Mouse (Mus musculus): ENCODE results near the gene Stoml1.

Stoml1 gene

DNA sequence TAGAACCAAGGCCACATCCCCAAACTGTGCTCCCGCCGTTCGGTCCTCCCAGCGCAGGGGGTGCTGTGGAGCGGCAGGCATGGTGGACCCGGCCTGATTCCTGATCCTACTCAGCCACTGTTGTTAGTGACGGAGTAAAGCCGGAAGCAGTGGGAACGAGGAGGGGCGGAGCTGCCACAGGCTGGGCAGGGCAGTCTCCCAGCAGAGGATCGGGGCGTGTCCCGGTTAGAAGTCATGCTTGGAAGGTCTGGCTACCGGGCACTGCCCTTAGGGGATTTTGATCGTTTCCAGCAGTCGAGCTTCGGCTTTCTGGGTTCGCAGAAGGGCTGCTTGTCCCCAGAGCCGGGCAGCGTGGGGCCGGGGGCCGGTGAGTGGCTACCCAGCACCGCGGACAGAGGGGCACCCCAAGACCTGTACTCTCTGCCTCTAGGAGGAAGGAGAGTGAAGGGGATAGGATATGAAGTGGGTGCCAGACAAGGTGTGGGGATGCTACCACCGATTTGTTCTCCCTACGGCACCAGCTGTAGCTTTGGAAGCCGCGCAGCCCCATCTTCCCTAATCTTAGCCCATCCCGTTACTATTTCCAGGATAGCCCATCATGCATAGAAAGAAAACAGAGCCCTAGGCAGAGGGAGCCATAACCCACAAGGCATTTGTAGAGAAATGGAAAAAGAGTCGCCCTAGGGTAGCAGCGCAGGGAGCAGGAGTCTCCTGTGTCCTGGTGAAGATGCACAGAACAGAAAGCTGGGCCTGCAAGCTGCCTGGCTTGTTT lies at the start of gene Stoml1:
Stoml1 (plus strand) TSS at position 132 of the 772 bp plus-strand sequence.
- peak; percentile 98 for DNase-seq (ENCODE audit: low read depth, low spot score)

GRCm38 (mm10) chr9:58203516-58204447 lies 49.2 kb upstream of the Stoml1 start, which contains the start of the genes Islr and Islr2:
Gene Islr, minus strand, starts transcription at chr9:58204306.
Gene Islr2, minus strand, starts transcription at chr9:58204319.
- DNase-seq (ENCODE audit: low read depth, low spot score): peak; percentile 47

GRCm38 (mm10) chr9:58204448-58205000 lies 48.4 kb upstream of the Stoml1 start:
- peak; percentile 86 for DNase-seq (ENCODE audit: low read depth, low spot score)

GRCm38 (mm10) chr9:58206013-58206412 lies 47.0 kb upstream of the Stoml1 start:
- no peak for DNase-seq (ENCODE audit: low read depth, low spot score)

DNA sequence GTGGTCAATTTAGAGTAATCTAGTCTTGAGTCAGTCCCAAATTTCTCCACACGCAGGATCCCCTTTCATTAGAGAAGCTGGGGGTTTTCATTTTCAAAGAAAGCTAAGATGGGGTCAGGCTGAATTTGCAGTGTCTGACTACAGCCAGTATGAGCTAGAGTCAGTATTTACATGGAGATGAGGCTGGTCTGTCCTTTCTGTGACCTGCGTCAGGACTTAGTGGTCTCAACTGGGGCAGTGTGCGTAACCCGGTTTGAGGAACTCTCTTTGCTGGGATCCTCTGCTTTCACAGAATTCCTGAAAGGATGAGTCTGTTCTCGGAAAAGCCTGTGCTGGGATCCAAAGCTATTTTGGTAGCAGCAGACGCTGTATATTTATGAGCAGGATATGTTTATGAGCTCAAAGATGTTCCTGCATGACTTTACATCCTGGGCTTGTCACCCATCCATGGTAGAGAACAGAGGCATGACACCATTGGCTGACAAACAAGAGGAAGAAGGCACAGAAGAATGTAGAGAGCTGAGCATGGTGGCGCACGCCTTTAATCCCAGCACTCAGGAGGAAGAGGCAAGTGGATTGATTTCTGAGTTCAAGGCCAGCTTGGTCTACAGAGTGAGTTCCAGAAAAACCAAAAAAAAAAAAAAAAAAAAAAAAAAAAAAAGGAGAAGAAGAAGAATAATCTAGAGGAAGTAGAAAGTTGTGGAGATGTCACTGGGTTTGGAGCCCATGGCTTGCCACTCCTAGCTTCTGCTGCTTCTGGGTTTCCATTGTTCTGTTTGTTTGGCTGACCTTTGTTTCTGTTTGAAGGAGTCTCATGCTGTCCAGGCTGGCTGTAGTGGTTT lies 43.3 kb upstream of the Stoml1 start:
- no peak for DNase-seq (ENCODE audit: low read depth, low spot score)

- DNase-seq (ENCODE audit: low read depth, low spot score): no peak
These were observed 42.7 kb upstream of the Stoml1 start for GRCm38 (mm10) chr9:58210304-58210627.

- no peak for DNase-seq (ENCODE audit: low read depth, low spot score)
These were observed 39.6 kb upstream of the Stoml1 start for GRCm38 (mm10) chr9:58213377-58213776.

GRCm38 (mm10) chr9:58213865-58214264 lies 39.1 kb upstream of the Stoml1 start:
- peak; percentile 79 for DNase-seq (ENCODE audit: low read depth, low spot score)

- DNase-seq (ENCODE audit: low read depth, low spot score): peak; percentile 96
These were observed 38.3 kb upstream of the Stoml1 start for GRCm38 (mm10) chr9:58214519-58215180.

- DNase-seq (ENCODE audit: low read depth, low spot score): peak; percentile 72
These were observed 36.6 kb upstream of the Stoml1 start for GRCm38 (mm10) chr9:58216402-58216801.

GRCm38 (mm10) chr9:58218539-58218938 lies 34.4 kb upstream of the Stoml1 start:
- DNase-seq (ENCODE audit: low read depth, low spot score): peak; percentile 14

- DNase-seq (ENCODE audit: low read depth, low spot score): peak; percentile 67
These were observed 32.6 kb upstream of the Stoml1 start for GRCm38 (mm10) chr9:58220218-58220903.

DNA sequence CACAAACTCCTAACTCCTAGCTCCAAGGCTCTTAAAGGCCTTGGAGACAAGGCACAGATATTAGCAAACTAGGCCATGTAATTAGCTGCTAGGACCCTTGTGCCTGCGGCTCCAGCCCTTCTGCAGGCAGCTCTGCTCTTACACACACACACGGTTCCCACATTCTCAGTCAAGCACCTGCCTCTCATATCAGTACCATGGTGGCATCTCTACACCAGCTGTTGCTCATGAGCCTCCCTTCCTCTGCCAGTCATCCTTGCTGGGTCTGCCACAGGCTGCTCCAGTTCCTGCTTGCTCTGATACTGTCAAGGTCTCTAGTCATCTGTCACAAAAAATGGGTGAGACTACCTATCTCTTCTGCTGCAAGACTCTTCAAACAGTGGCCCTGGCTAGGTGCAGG lies 28.6 kb upstream of the Stoml1 start:
- no peak for DNase-seq (ENCODE audit: low read depth, low spot score)

- DNase-seq (ENCODE audit: low read depth, low spot score): peak; percentile 80
These were observed 26.8 kb upstream of the Stoml1 start for GRCm38 (mm10) chr9:58225915-58226913.

- DNase-seq (ENCODE audit: low read depth, low spot score): no peak
These were observed 24.0 kb upstream of the Stoml1 start for GRCm38 (mm10) chr9:58228777-58229466.

DNA sequence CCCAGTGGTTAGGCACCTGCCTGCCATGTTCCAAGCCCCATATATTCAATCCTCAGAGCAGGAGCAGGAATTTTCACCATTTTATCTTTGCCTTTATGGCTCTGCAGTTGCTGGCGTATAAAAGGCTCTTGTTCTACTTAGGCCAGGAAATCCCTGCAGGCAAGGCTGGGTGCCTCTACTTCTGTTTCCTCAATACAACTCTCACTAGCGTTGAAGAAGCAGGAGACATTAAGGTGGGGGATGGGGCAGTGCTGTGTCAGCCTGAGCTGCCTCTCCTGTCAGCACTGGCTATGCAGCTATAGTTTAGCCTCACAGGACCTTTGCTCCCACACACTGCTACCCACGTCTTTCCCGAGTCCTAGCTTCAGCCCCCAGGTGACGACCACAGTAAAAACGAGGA lies 21.2 kb upstream of the Stoml1 start:
- DNase-seq (ENCODE audit: low read depth, low spot score): no peak

DNA sequence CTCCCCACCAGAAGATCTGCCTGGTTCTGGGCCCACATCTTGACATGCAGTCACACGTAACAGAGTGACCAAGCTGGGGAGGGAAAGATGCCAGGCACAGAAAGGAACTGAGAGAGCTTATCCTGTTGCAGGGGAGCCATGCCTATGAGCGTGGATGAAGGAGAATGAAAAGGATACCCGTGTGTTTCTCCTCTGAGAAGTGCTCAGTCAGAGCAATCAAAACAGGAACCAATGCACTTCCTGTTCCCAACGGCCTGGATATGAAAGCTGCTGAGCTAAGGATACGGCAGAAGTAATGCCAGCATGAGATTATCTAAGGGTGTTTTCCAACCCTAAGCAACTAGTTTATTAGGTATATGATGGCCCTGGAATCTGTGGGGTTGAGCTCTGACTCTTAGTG lies 20.6 kb upstream of the Stoml1 start:
- DNase-seq (ENCODE audit: low read depth, low spot score): no peak

GRCm38 (mm10) chr9:58234502-58235015 lies 18.4 kb upstream of the Stoml1 start:
- no peak for DNase-seq (ENCODE audit: low read depth, low spot score)

Measured in 3T3-L1 (cell line).